Mouse (Mus musculus): Measurements from ENCODE around the gene Dennd4c.

Dennd4c gene

DNA sequence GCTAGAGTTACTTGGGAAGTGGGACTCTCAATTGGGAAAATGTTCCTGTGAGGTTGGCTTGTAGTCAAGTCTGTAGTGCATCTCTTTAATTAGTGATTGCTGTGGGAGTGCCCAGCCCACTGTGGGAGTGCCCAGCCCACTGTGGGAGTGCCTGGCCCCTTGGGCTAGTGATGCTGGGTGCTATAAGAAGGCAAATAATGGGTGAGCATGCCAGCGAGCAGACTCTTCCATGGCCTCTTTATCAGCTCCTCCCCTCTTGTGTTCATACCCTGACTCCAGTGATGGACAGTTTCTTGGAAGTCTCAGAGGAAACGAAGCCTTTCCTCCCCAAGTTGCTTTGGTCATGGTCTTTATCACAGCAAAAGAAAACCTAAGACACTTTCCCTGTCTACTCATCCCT is 134.1 kb downstream of the Dennd4c start:
- DNase-seq (ENCODE audit: low spot score in 2 of 2), result no peak

DNA sequence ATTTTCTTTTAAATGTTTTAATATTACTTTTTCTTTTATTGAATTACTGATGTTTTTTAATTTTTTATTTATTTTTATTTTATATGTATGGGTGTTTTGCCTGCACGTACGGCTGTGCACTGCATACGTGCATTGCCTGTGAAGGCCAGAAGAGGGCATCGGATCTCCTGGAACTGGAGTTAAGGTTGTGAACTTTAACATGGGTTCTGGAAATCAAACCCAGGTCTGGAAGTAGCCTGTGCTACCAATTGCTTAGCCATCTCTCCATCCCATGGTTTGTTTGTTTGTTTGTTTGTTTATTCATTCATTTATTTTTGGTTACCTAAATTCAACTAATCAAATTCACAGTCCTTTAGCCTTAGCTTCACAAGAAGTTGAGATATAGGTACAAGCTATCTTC is 136.6 kb downstream of the Dennd4c start:
- peak; percentile 50 to 52 for DNase-seq (ENCODE audit: low spot score in 2 of 2)

DNA sequence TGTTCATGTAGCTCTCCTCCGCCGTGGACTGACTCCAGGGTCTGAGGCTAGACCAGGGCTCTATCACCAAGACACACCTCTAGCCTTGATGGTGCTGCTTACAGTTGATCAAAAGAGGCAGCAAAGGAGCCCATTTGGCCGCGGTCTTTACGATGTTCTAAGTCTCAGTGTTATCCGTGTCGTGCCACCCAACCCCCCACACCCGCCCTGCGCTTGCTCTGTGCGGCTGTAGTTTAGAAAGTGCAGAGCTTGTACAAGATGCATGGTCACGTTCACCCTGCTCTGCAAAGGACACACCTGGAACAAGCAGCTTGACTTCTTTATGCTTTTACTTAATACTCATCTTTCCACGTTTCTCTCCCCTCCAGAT is 137.4 kb downstream of the Dennd4c start:
- peak; percentile 6 to 14 for DNase-seq (ENCODE audit: low spot score in 2 of 2)

DNA sequence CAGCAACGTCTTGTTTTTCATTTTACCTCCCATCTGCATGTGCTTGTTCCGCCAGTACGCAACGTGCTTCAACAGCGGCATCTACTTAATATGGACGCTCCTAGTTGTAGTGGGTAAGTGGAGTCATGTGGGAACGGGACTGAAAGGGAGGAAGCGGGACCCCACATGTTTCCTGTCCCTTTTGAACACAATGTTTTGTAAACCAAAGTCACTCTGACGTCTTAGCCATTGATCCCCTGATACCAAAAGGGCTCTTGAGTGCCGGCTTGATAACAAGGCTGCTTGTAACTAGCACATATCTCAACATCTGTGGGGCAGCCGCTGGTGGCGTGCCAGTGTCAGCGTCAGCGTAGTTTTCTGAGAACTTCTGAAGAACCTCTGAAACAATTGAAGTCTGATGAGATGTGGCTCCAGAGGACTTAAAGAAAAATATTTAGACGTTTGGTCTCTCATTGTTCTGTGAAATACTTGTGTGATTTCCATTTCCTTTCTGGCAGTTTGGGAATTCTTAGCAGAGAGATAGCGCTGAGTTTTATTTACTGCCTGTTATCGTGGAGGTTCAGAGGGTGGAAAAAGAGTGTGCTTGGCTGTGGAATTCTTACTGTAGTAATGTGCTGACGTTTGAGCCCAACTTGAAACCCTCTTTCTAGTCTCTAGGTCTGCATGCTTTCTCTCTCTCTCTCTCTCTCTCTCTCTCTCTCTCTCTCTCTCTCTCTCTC is 138.0 kb downstream of the Dennd4c start:
- DNase-seq (ENCODE audit: low spot score in 2 of 2), result peak; percentile 16 to 32

DNA sequence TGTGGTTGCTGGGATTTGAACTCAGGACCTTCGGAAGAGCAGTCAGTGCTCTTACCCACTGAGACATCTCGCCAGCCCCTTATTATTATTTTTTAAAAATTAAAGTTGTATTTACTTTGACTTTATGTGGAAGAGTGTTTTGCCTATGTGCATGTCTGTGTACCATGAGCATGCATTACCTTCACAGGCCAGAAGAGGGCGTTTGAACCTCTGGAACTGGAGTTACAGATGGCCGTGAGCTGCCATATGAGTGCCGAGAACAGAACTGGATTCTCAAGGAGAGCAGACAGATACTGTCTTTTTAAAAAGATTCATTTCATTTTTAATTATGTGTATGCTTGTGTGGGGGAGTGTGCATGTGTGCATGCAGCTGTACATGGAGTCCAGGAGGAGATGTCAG is 139.5 kb downstream of the Dennd4c start:
- DNase-seq (ENCODE audit: low spot score in 2 of 2), result peak; percentile 11 to 22

DNA sequence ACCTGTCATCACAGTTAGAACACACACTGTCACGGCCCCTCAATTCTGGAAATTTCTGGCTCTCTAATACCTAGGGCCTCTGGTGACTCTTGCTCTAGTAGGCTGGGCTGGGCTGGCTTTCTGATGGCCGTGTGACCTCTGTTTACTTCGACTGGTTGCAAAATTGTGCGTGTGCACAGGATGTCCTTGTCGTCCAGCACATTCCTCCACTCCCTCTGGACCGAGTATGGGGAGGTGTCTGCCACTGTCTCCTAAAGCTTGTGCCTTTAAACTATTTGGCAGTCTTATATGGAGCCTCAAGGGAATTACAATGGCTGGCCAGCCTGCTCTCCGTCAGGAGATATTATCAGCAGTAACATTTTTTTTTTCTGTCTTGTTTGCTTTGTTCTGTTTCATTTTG is 149.1 kb downstream of the Dennd4c start:
- DNase-seq (ENCODE audit: low spot score in 2 of 2), result no peak

DNA sequence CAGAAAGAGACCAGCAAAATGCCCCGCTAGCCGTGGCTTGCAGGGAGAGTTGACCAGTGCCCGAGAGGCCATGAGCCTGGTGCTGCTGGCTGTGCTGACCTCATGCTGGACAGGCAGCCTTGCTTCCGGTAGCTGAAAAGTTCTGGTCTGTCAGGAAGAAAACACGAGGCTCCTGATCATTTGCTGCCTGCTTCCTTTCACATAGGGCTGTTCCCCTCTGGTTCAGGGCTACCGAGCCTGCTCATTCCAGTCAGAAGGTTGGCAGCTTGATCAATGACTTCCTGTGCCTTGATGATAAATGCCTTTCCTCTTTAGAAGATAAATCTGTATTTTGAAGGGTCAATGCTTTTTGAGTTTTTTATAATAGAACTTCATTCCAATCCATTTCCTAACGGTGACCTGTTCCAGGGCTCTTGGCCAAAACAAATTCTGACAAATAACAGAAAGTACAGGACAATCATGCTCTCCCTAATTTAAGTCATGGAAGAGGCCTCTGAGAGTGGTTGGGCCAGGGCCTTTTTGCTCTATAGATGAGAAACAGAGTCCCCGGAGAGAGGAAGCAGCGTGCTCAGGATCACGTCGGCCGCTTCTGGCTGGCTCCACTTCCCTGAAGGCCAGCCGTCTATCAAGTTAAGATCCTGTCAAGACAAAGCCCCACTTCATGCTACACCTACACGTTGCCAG is 150.6 kb downstream of the Dennd4c start:
- no peak for DNase-seq (ENCODE audit: low spot score in 2 of 2)

Measured in thymus, postnatal 10 days (tissue).